Mouse (Mus musculus): Measurements from ENCODE around the gene Il22ra2.

GRCm38 (mm10) chr10:19611616-19612015 lies 10.2 kb upstream of the Il22ra2 start:
- TF ChIP-seq POLR2A (IDR thresholded peaks at IDR 0.05; ENCODE audit: control insufficient read depth in 1 of 2, insufficient read depth in 1 of 2, low read depth in 1 of 2, low read length in 2 of 2, poor library complexity in 1 of 2), result no peak
- no peak for TF ChIP-seq CTCF (IDR thresholded peaks at IDR 0.05 in 2 of 3, conservative IDR thresholded peaks at IDR 0.05 in 1 of 3; ENCODE audit: control insufficient read depth in 1 of 3, insufficient read depth in 1 of 3, low read depth in 2 of 3, low read length in 3 of 3, poor library complexity in 1 of 3, severe bottlenecking in 1 of 3)
- no peak for TF ChIP-seq GABPA (IDR thresholded peaks at IDR 0.05; ENCODE audit: low read depth, low read length)
- no peak for TF ChIP-seq EP300 (IDR thresholded peaks at IDR 0.05; ENCODE audit: low read depth in 1 of 2, low read length in 2 of 2)
- no peak for TF ChIP-seq POLR2AphosphoS2 (IDR thresholded peaks at IDR 0.05; ENCODE audit: low read length)
- no peak for TF ChIP-seq MXI1 (IDR thresholded peaks at IDR 0.05; ENCODE audit: low read depth, low read length)
- no peak for TF ChIP-seq GATA1 (IDR thresholded peaks at IDR 0.05; ENCODE audit: low read depth, low read length)
- no peak for TF ChIP-seq JUND (IDR thresholded peaks at IDR 0.05; ENCODE audit: low read depth, low read length)
- no peak for TF ChIP-seq ZC3H11A (IDR thresholded peaks at IDR 0.05; ENCODE audit: low read depth, low read length)
- no peak for TF ChIP-seq KAT2A (conservative IDR thresholded peaks at IDR 0.05; ENCODE audit: low read depth, low read length)

Measured in MEL (cell line).